Mouse (Mus musculus): ENCODE results near the gene Tmtc2.

DNA sequence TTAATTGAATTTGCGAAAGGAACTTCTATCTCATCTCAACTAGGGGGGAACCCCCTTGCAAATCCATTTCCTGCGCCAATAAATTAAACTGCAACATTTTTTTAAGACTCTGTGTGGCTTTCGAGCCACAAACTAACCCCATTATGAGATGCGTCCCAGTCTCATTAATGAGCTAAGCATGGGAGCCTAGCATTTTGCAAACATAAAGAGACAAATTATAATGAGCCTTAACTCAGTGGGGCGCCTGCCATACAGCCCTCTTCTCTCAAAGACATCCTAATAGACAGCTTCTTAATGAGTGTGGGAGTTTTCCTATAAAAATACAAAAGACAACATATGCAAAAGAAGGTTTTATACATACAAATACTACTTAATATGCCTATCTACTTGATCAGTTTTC, 193.0 kb downstream of the Tmtc2 start:
- TF ChIP-seq CTCF (IDR thresholded peaks at IDR 0.05) = no peak
- no peak for TF ChIP-seq EP300 (IDR thresholded peaks at IDR 0.05)

Data from lung, postnatal 0 days (tissue).